Mouse (Mus musculus) C2C12 (cell line): ENCODE data around the gene Mindy4.

Source experiments
- CTCF ChIP-seq: IDR thresholded peaks from one replicate; pipeline ENCODE4 v1.5.1; 2011; ENCODE audit not compliant: control insufficient read depth, insufficient read depth, insufficient read length
- MYOG ChIP-seq: IDR thresholded peaks from one replicate; pipeline ENCODE4 v1.6.1; 2011; ENCODE audit not compliant: control insufficient read depth, insufficient read length; ENCODE audit errors: extremely low read depth
- USF1 ChIP-seq: IDR thresholded peaks from one replicate; pipeline ENCODE4 v1.6.1; 2011; ENCODE audit warnings: low read depth, mild to moderate bottlenecking, control low read depth, moderate library complexity

- TF ChIP-seq CTCF (no peak), MYOG (no peak), USF1 (no peak)
Measured at GRCm38 (mm10) chr6:55357636-55358031, 154.5 kb downstream of the Mindy4 start.
